Mouse (Mus musculus): ENCODE results near the gene Col4a6. TPM values are rescaled to one million over a fixed set of nuclear protein-coding genes. Genes with fewer than 3 reads are reported as not detected.

Gene Col4a6
- polyA plus RNA-seq (2014; fragmentation: Illumina TruSeq; extraction: RNeasy Lipid Tissue Mini Kit (QIAGEN cat#74804); ENCODE audit: low read depth, low replicate concordance): 0.64 TPM

GRCm38 (mm10) chrX:141473470-141474302 lies at the start of gene Col4a6:
TSS of gene Col4a6 (minus strand) at chrX:141474076.

GRCm38 (mm10) chrX:141475110-141475509 lies 1.2 kb upstream of the Col4a6 start, which contains the start of gene Col4a5:
TSS of gene Col4a5 (plus strand) at chrX:141475385.

Other genes with a start within 250 kb of the Col4a6 start
- 17.2 TPM for gene Col4a5, start 1.3 kb upstream of the Col4a6 start, polyA plus RNA-seq (2014; fragmentation: Illumina TruSeq; extraction: RNeasy Lipid Tissue Mini Kit (QIAGEN cat#74804); ENCODE audit: low read depth, low replicate concordance)

Measured in adrenal gland, adult 10 weeks (tissue).